Mouse (Mus musculus): Measurements from ENCODE around the gene Fam168b.

The Fam168b gene

DNA sequence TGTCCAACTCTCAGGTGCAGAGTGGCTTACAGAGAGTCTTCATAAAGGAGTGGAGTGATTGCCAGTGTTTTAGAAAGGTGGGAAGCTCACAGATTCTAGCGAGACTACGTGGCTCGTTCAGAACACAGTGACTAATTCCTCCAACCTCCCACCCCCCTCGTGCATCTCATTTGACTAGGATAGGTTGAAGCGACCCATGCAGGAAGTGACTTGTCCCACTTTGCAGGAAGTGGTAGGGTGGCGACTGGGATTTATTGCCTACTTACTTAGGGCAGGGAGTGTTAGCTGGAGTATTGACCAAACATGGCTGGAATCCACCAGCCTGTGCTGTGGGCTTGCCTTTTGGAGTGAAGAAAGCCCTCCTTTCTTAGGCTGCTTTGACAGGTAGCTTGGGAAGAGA, 8.7 kb upstream of the Fam168b start:
- peak; percentile 68 for DNase-seq (ENCODE audit: low read depth, low spot score)

DNA sequence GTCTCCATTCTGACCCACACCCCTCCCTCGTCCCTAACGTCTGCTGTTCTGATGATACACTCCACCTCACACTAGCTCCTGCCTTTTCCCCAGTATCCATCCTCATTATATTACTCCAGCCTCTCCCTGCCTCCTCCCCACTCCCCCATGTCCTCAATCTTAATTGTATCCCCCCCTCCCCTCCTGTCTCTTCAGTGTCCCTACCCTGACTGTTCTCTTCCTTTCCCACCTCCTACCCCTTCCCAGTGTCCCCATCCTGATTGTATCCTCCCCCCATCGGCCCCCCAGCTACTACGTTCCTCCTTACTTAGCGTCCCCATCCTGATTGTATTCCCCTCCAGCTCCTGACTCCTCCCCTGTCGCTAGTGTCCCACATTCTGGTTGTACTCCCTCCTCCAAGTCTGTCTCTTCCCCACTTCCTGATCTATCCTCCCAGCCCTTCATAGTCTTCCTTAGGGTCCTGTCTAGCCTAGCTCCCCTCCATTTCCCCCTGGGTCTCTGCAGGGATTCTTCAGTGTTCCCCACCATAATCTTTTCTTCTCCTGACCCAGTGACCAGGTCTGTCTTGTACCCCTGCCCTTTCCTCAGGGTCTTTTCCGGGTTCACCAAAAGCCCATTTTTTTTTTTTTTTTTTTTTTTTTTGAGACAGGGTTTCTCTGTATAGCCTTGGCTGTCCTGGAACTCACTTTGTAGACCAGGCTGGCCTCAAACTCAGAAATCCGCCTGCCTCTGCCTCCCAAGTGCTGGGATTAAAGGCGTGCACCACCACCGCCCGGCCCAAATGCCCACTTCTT, 7.7 kb upstream of the Fam168b start:
- DNase-seq (ENCODE audit: low read depth, low spot score), result peak; percentile 77

DNA sequence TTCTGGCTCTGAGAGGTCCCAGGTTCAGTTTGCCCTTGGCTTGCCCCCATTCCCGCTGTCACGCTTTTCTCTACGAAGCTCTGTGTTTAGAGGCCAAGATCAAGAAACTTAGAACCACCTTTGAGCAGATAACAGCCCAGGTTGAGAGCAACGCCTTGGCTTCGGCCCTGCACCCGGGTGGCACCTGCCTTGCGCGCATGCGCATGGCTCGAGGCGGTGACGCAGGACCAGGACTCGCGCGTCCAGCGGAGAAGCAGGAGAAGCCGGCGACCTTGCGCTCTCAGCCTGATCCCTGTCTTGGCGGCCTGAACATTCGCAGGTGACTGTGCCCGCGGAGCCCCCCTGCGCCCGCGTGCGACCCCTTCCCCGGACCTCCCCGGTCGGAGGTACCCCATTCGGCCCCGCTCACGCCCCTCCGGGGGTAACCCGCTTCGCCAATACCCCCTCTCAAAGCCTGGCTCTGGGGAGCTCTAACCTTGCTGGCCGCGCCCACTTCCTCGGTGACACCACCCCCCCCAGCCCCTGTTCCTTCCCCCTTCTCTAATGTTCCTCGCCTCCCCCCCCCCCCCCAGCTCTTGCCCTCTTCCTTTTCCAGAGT, 7.0 kb upstream of the Fam168b start, which contains the start of gene Plekhb2:
TSS of gene Plekhb2 (plus strand) at position 232 of the 598 bp plus-strand sequence.
- peak; percentile 93 for DNase-seq (ENCODE audit: low read depth, low spot score)

DNA sequence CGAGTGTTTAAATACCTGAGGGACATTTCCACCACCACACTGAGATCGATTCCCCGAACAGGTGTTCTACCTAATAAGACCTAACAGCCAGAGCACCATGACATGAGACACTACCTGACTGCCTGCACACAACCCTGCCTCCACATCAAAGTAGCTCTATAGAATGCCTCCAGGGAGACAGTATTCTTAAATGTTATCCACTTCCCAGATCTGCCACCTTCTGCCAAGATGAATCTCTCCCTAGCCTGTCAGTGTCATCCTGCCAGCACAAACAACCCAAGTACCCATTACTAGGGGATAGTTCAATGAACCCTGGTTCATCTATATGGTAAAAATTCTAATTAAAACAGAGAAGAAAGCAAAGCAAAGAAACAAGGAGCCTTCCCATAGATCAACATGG, 4.2 kb upstream of the Fam168b start:
- DNase-seq (ENCODE audit: low read depth, low spot score), result no peak

DNA sequence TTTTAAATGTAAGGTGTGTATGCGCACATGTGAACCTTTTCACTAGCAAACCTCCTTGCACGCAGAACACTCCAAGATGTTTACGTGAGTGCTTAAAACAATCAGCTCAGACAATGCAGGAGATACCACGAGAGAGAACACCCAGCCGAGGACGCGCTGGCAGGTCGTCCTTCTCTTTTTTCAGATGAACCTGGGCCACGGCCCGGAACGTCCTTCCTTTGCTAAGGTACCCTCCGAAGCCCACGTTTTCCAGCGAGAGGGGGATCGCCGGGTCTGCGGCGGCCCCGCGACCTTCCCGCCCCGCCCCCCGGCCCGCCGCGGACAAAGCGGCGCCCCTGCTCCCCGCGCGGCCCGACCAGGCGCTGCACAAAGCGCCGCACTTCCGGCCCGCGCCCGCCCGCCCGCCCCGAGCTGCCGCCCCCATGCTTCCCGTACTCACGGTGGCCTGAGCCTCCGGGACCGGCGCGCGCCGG, 440 bp downstream of the Fam168b start:
- DNase-seq (ENCODE audit: low read depth, low spot score), result peak; percentile 33

DNA sequence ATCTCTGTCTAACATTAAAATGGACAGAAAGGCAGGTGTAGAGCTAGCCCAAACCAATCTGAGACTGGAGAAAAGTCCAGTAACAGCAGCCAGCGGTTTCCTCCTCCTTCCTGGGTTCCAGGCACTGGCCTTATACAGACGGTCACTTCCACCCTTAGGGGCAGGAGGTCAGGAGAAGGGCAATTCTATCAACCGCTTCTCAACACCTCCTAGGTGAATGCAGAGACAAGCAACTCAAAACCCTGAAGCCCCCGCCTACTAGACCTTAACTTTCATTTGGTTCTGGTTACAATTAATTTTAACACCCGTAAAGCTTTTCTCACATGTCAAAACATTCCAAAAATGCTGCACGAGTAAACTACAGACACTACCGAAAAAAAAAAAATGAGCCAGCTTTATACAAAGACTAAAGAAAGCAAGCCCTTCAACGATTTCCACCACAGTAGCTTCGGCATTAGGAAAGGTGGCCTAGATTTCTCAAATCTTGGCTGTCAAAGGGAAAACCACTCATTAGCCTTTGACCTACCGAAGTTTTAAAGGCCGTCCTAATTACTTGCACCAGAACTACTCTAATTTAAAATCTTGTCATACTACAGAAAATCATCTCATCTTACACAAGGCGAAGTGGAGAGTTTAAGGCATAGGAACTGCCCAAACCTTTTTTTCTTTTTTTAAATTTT, 1.0 kb downstream of the Fam168b start:
- DNase-seq (ENCODE audit: low read depth, low spot score), result no peak

DNA sequence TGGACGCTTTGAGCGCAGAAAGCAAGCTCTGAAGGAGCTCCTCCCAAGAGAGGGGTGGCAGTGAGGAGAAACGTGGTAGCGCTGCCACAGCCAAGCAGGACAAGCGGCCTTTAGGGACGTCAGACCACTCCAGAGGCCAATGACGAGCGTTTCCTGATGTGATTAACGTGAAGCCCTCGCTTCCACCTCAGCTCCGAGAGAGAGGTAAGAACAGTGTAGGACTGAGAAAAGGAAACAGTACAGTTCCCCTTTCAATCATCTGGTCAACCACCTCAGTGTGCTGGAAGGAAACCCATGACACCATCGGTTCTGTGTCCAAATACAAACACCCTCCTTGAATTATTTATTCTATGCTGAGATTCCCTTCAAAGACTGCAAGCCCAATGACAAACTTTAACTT, 3.6 kb downstream of the Fam168b start:
- no peak for DNase-seq (ENCODE audit: low read depth, low spot score)

DNA sequence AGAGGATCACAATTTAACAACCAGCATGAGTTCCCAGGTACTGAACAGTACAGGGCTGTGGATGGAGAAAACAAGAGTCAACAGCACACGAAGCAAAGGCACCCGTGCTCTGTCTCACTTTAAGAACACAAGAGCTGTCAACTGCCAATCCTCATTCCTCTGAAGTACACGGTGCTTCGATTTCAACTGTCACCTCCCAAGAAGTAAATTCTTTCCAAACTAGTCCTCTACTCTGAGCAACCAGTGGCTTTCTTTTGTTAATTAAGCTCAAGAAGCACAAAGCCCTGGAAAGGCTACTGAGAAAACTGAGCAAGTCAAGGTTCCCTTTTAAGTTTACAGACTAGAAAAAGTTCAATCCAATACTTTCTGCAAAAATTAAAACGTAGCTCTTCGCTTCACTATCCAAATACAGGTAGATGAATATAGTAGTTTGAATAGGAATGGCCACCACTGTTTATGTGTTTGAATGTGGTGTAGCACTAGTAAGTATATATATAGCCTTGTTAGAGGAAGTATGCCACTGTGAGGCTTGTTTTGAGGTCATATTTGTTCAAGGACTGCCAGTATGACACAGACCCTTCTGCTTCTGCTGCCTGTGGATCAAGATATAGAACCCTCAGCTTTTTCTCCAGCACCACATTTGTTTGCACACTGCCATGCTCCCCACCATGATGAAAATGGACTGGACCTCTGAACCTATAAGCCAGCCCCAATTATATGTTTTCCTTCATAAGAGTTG, 4.7 kb downstream of the Fam168b start:
- DNase-seq (ENCODE audit: low read depth, low spot score), result no peak

DNA sequence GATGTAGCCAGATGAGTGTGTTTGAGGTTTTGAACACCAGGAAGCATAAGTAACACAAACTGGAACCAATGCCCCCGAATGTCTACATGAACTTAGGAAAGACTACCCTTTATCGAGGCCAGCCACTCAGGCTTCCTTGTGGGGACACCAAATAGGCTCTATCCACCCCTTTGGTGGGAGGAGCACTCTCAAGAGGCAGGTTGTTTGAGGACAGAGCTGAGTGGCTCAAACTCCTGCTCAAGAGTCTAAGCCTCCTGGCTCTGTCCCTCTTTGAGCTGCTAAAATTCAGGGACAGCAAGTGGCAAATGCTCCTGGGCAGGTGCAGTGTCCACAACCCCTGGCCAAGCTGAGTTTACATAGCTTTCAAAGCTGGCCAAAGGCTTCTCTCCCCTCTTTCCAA, 8.0 kb downstream of the Fam168b start:
- no peak for DNase-seq (ENCODE audit: low read depth, low spot score)

DNA sequence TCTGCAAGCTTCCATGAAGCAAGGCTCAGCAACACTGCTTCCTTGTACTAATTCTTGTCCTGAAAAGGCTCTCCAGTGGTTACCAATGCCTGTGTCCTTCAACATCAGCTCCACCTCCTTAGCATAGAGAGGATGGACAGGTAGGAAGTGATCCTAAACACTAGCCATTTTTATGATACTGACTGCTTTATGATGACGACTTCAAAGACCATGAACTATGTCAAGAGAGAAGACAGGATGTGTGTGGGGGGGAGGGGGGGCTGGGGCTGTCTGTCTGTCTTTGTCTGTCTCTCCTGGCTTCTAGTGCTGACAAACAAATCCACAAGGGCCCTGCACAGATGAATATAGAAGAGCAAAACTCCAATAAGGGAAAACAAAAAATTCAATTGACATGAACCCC, 11.5 kb downstream of the Fam168b start:
- DNase-seq (ENCODE audit: low read depth, low spot score), result no peak

DNA sequence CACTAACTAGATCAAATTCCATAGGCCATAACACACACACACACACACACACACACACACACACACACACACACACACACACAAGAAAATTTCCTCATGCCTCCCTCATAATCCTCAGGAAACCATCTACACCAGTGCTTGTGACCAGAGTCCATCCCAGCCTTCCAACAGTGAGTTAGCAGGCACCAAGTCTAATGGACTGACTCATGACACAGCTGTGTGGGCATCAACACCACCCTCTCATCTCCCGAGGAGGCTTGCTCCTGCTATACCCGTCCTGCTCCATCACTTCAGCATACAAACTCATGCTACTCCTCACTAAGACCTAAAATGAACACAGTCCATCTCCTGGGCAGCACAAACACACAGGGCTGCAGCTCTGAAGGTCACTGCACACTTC, 11.9 kb downstream of the Fam168b start:
- DNase-seq (ENCODE audit: low read depth, low spot score), result peak; percentile 76

DNA sequence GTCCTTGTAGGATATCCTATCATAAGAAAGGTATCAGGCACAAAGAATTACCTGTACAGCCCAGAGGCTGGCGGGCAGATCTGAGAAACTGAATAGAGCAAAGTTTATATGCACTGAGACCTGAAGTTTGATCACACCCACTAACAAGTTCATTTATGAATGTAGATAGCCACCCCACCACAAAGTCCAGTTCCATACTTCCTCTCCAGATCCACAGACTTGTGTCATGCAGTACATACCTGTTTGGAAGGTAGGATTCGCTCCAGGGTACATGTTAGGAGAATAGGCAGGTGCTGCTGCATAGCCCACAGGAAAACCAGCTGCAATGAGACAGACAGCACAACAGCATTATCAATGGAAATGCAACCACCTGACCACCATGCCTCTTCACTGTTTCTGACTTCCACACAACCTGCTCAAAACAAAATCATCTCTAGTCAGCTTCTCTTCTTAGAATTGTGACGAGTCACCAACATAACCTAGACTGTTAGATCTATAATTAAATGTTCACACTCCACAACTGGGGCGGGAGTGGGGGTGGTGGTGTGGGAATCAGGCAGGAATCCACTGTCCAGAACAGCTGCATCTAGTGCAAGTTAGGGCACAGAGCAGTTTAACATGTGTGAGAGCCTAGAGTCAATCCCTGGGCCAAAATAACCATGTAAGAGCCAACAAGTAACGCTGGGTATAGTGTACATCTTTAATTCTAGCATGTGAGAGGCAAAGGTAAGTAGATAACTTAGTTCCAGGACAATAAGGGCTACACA, 14.2 kb downstream of the Fam168b start:
- no peak for DNase-seq (ENCODE audit: low read depth, low spot score)

DNA sequence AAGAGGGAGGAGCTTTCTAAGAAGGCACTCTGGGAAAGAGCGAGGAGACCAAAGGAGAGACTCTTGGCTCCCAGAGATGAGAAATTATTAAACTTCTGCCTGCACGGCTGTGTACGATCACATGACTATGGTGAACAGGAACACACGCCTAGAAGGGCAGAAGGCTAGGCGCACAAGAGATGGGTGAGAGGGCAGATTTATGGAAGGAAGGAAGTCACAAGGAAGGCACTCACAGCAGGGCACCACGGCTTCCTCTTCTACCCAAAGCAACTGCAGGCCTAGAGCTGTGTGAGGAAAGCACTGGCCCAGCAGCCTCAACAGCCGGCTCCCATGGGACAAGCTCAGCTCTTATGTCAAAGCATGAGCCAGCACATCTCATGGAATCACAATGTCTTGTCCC, 15.0 kb downstream of the Fam168b start:
- DNase-seq (ENCODE audit: low read depth, low spot score), result no peak

DNA sequence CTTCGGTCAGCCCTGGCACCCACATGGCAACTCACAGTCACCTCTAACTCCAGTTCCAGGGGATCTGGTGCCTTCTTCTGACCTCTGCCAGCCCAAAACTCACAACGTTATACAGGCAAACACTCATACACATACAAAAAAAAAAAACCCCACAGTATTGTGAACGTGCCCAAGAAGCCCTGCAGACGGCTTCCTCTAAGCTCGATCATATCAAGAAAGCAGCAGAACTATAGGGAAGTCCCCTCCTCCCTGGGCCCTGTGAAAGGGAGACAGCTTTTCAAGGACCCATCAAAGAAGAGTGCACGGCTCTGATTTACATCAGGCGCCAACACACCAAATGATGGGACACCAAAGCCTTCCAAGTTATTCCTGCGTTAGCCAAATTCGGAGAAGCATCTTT, 17.0 kb downstream of the Fam168b start:
- DNase-seq (ENCODE audit: low read depth, low spot score), result no peak

DNA sequence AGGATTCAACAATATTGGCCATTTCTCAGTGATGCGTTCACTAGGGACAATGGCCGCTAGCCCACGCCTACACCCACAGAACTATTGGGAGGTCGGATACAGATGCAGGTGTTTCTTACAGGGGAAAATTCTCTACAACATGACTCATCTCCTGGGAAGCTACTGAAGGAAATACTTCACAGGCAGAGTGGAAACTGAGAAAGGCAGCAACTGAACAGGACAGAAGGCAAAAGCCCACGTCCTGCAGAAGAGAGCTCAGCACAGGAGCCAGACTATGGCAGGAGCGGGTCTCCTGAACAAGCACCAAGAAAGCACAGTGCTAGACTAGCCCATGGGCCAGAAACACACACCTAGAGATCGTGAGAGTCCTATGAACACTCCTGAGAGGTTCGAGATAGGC, 18.7 kb downstream of the Fam168b start:
- peak; percentile 81 for DNase-seq (ENCODE audit: low read depth, low spot score)

DNA sequence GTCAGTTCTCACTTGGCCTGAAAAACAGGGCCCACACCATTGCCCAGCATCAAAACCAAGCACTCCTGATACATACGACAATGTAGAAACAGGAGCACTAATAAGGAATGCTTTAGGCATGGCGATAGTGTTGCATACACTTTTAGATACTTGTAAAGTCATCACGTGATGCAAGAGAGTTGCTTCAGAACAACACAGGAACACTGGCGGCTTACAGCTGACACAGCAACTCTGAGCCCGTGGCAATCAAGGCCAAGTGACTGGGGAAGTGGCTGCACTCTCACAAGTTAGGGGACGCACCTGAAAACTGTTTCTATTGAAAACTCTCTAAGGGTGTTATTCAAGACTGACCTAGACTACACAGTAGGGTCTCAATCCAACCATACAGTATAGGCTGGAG, 19.5 kb downstream of the Fam168b start:
- DNase-seq (ENCODE audit: low read depth, low spot score), result peak; percentile 51

DNA sequence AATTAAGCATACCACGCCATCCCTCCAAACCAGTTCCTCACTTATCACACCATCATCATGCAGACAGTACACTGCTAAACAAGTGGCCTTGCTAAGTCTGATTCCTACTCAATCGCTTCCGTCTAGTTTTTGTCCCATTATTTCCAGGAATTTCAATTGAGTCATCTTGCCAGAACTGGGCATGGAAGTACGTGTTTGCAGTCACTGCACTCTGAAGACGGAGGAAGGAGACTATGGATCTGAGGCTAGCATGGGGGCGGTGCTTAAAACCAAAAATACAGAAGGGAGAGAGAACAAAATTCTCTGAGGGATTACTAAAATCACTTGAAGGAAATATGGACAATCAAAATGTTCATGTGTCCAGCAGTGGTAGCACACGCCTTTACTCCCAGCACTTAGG, 20.1 kb downstream of the Fam168b start:
- DNase-seq (ENCODE audit: low read depth, low spot score), result peak; percentile 65

DNA sequence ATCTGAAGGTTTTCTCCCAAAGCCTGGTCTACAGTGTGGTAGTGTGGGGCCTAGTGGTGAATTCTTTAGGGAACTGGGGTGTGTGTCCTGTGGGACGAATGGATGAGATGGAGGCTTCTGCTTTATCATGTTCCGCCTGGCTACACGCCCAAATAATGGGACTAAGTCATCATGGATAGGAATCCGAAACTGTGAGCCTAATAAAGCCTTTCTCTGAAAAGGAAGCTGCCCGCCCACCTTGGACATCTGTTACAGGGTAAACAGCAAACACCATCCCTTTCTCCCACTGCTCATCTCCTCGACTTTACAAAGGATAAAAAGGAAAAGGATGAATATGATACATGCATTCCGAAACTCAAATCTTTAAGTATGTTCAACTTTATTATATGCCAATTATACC, 20.9 kb downstream of the Fam168b start:
- DNase-seq (ENCODE audit: low read depth, low spot score), result peak; percentile 54

DNA sequence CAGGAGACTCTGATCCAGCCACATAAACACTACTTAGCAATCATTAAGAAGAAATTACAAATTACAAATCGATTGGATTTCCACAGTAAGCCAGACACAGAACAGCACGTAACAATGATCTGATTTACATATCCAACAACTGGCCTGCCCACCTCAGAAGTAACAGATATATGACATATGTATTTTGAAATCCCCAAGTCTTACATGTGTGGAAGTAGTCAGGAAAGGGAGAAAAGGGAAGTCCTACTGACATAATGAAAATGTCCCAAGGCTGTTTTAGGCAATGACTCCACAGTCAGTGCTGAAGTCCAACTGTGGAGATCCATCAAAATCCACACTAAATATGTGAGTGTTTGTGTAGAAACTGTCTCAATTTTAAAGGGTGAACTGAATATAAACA, 21.5 kb downstream of the Fam168b start:
- no peak for DNase-seq (ENCODE audit: low read depth, low spot score)

DNA sequence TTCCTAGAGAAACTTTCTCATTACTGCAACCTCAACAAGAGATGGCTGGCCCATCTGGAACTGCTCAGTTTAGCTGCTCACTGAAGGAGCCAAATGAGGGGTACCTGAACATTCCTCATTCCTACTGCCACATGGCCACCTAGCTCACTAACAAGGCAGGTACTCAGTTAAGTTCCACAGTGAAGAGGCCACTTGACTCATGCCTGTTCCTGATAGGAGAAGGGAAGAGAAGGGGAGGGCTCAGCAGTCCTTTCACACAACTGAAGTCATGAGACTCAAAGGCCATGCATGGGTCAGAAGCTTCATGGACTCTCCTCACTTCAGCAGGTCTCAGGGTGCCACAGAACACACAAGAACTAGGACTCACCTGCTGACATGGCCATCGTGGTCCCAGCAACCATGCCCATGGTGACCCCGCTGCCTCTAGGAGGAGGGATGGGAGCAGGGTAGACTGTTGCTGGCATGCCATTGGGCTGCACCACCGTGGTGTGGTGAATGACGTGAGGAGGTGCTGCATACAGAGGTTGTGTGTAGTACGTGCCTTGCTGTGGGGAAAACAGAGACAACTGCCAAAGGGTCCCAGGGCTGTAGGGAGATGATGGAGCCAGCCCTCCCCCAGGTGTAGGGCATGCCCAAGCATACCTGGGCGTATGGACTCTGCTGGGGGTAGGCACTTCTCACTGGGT, 23.5 kb downstream of the Fam168b start:
- DNase-seq (ENCODE audit: low read depth, low spot score), result no peak

DNA sequence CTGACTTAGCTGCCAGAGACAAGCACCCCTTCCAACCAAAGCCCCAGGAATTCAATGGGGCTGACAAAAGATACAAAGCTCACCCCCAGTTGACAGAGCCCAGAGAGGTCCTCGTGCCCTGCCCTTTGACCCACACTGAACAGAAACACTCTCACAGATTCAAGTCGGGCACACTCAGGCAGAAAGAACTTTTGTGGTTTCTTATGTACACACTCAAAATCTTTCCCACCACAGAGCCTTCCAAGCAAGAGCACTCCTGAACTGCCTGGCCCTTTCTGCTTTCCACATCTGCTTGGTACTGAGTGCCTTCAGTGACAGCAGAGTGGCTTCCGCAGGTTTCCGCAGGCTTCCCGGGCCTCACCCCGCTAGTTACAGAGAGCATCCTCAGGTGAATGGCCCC, 27.0 kb downstream of the Fam168b start:
- no peak for DNase-seq (ENCODE audit: low read depth, low spot score)

Measured in brain, adult 2 months (tissue).